Mouse (Mus musculus): ENCODE measurements around the gene Irak1.

DNA sequence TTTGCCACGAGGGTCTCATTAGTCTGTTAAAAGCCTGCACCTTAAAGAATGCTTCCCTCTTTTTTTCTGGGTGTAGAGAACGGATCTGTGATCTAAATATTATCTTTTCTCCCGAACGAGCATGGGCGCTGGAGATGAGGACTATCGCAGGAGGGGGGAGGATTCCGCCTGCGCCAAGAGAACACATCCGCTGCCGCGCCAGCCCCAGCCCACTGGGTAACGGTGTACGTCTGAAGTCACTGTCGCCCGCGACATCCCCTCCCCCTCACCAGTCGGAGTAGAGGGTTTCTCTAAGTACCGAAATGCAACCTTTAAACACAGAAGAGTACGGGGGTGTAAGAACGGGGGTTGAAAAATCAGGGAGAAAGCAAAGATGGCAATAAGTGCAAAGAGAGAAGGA is 58.4 kb downstream of the Irak1 start:
- TF ChIP-seq EP300 (IDR thresholded peaks at IDR 0.05; ENCODE audit: low read depth): no peak
- TF ChIP-seq CTCF (IDR thresholded peaks at IDR 0.05; ENCODE audit: low read depth): no peak

Data from heart, postnatal 0 days (tissue).